Mouse (Mus musculus): ENCODE measurements around the gene Ripply1. TPM values are rescaled to one million over a fixed set of nuclear protein-coding genes. Genes with fewer than 3 reads are reported as not detected.

The Ripply1 gene
- polyA plus RNA-seq, 1 experiment from 2014 or later: not detected

Other genes starting within 250 kb of the Ripply1 start
- 1.0 and 2.1 TPM in 2 replicates for gene Rnf128, start 219.0 kb downstream of the Ripply1 start, polyA plus RNA-seq (2014; fragmentation: Nextera tagmentation; extraction: Ambion mirVana)
- 0.56 and 1.2 TPM in 2 replicates for gene Tbc1d8b, start 97.4 kb downstream of the Ripply1 start, polyA plus RNA-seq (2014; fragmentation: Nextera tagmentation; extraction: Ambion mirVana)
- gene Gm15013, start 67.9 kb downstream of the Ripply1 start, polyA plus RNA-seq (2014; fragmentation: Nextera tagmentation; extraction: Ambion mirVana): not detected in 2 replicates
- gene Cldn2, start 18.5 kb upstream of the Ripply1 start, polyA plus RNA-seq (2014; fragmentation: Nextera tagmentation; extraction: Ambion mirVana): 0.05 TPM in 1 of 2 replicates, not detected in the other
- gene Morc4, start 89.3 kb upstream of the Ripply1 start, polyA plus RNA-seq (2014; fragmentation: Nextera tagmentation; extraction: Ambion mirVana): 8.0 and 8.4 TPM in 2 replicates
- 9.3 and 10.0 TPM in 2 replicates for gene Rbm41, start 216.2 kb upstream of the Ripply1 start, polyA plus RNA-seq (2014; fragmentation: Nextera tagmentation; extraction: Ambion mirVana)

All from forebrain, embryonic 11.5 days (tissue).